Mouse (Mus musculus): ENCODE measurements at regions not wholly inside any gene's neighbourhood (a gene's known extent, or its start where the extent isn't known, plus 50 kb on each side); places are given as distances from the start of the nearest gene placed in this dataset.
"Not testable (repeated sequence)": the region's sequence is repeated elsewhere in the genome, so short reads cannot be mapped to it uniquely, and the experiment has no call there.

GRCm38 (mm10) chr3:8142190-8142589 is 1467.7 kb downstream of the Zfp704 start:
- H3K4me3 ChIP-seq, result no peak overlapping the region
- no peaks in the 10 kb centered on the region for H3K27me3 ChIP-seq
- no peaks in the 10 kb centered on the region for H3K4me1 ChIP-seq
- peaks cover 4% of the 10 kb centered on the region for H3K9me3 ChIP-seq (replicated peaks)
- no peak overlapping the region for H3K4me2 ChIP-seq
- no peak overlapping the region for H3K27ac ChIP-seq
- 76% methylated on average over 3 of the region's 3 CpGs for WGBS
- peak; percentile 85 for ATAC-seq
- no peak overlapping the region for H3K9ac ChIP-seq
- H3K36me3 ChIP-seq (ENCODE audit: poor library complexity, severe bottlenecking), result no peaks in the 10 kb centered on the region

GRCm38 (mm10) chr3:8141664-8142084 is 1468.2 kb downstream of the Zfp704 start:
- Histone ChIP-seq H3K9me3 (replicated peaks) (no peaks in the 10 kb centered on the region), H3K4me2 (no peak overlapping the region), H3K4me1 (no peaks in the 10 kb centered on the region), H3K36me3 (ENCODE audit: poor library complexity, severe bottlenecking) (no peaks in the 10 kb centered on the region), H3K27me3 (no peaks in the 10 kb centered on the region), H3K27ac (peak overlapping the region; percentile 44; the same call in 1 of the 2 replicates), H3K9ac (no peak overlapping the region), H3K4me3 (no peak overlapping the region)
- peak; percentile 65 for ATAC-seq
- WGBS, result 74% methylated on average over 2 of the region's 2 CpGs

- not testable (repeated sequence) for H3K27me3 ChIP-seq; H3K9ac ChIP-seq; H3K4me1 ChIP-seq; H3K9me3 ChIP-seq (replicated peaks); H3K4me2 ChIP-seq; H3K27ac ChIP-seq; H3K36me3 ChIP-seq (ENCODE audit: poor library complexity, severe bottlenecking); H3K4me3 ChIP-seq; ATAC-seq
- WGBS, result 47% methylated on average over 1 of the region's 1 CpGs
Measured at GRCm38 (mm10) chr3:8123641-8124040, 1486.2 kb downstream of the Zfp704 start.

GRCm38 (mm10) chr3:8123141-8123540 is 1486.7 kb downstream of the Zfp704 start:
- WGBS, result 52% methylated on average over 3 of the region's 3 CpGs

GRCm38 (mm10) chr3:8098291-8098690 is 1478.0 kb upstream of the 1700008P02Rik start:
- Histone ChIP-seq H3K9ac (no peak overlapping the region), H3K4me1 (no peaks in the 10 kb centered on the region), H3K36me3 (ENCODE audit: poor library complexity, severe bottlenecking) (no peaks in the 10 kb centered on the region), H3K9me3 (replicated peaks) (no peaks in the 10 kb centered on the region), H3K27me3 (no peaks in the 10 kb centered on the region), H3K27ac (no peak overlapping the region), H3K4me2 (no peak overlapping the region), H3K4me3 (no peak overlapping the region)
- ATAC-seq, result no peak
- WGBS, result 81% methylated on average over 1 of the region's 1 CpGs

More at GRCm38 (mm10) chr3:8123141-8123540, 1486.7 kb downstream of the Zfp704 start:
- no peak overlapping the region for H3K4me3 ChIP-seq
- H3K27ac ChIP-seq, result no peak overlapping the region
- H3K27me3 ChIP-seq, result no peaks in the 10 kb centered on the region
- no peak overlapping the region for H3K4me2 ChIP-seq
- H3K36me3 ChIP-seq (ENCODE audit: poor library complexity, severe bottlenecking), result no peaks in the 10 kb centered on the region
- ATAC-seq, result no peak
- H3K4me1 ChIP-seq, result no peaks in the 10 kb centered on the region
- no peaks in the 10 kb centered on the region for H3K9me3 ChIP-seq (replicated peaks)
- no peak overlapping the region for H3K9ac ChIP-seq

- no peaks in the 10 kb centered on the region for H3K27me3 ChIP-seq
- no peaks in the 10 kb centered on the region for H3K9me3 ChIP-seq (replicated peaks)
- H3K36me3 ChIP-seq (ENCODE audit: poor library complexity, severe bottlenecking), result no peaks in the 10 kb centered on the region
- WGBS, result 78% methylated on average over 2 of the region's 2 CpGs
- no peak overlapping the region for H3K9ac ChIP-seq
- H3K4me2 ChIP-seq, result no peak overlapping the region
- H3K27ac ChIP-seq, result no peak overlapping the region
- no peak overlapping the region for H3K4me3 ChIP-seq
- no peak for ATAC-seq
- no peaks in the 10 kb centered on the region for H3K4me1 ChIP-seq
Measured at GRCm38 (mm10) chr3:8084749-8085148, 1464.5 kb upstream of the 1700008P02Rik start.

- Histone ChIP-seq H3K27me3 (no peaks in the 10 kb centered on the region), H3K4me2 (no peak overlapping the region), H3K9me3 (replicated peaks) (no peaks in the 10 kb centered on the region), H3K9ac (no peak overlapping the region), H3K4me3 (no peak overlapping the region), H3K27ac (no peak overlapping the region), H3K36me3 (ENCODE audit: poor library complexity, severe bottlenecking) (no peaks in the 10 kb centered on the region), H3K4me1 (no peaks in the 10 kb centered on the region)
- ATAC-seq, result no peak
Measured at GRCm38 (mm10) chr3:8053711-8054110, 1433.5 kb upstream of the 1700008P02Rik start.

GRCm38 (mm10) chr3:8051167-8051566 is 1430.9 kb upstream of the 1700008P02Rik start:
- Histone ChIP-seq H3K9ac (no peak overlapping the region), H3K36me3 (ENCODE audit: poor library complexity, severe bottlenecking) (no peaks in the 10 kb centered on the region), H3K4me3 (no peak overlapping the region), H3K4me1 (no peaks in the 10 kb centered on the region), H3K27ac (no peak overlapping the region), H3K4me2 (no peak overlapping the region), H3K9me3 (replicated peaks) (no peaks in the 10 kb centered on the region), H3K27me3 (no peaks in the 10 kb centered on the region)
- ATAC-seq, result no peak
- 90% methylated on average over 4 of the region's 4 CpGs for WGBS

- ATAC-seq, result no peak
- no peak overlapping the region for H3K4me2 ChIP-seq
- H3K27ac ChIP-seq, result no peak overlapping the region
- no peaks in the 10 kb centered on the region for H3K27me3 ChIP-seq
- WGBS, result 71% methylated on average over 1 of the region's 1 CpGs
- H3K9me3 ChIP-seq (replicated peaks), result no peaks in the 10 kb centered on the region
- no peak overlapping the region for H3K4me3 ChIP-seq
- no peaks in the 10 kb centered on the region for H3K4me1 ChIP-seq
- no peaks in the 10 kb centered on the region for H3K36me3 ChIP-seq (ENCODE audit: poor library complexity, severe bottlenecking)
- H3K9ac ChIP-seq, result no peak overlapping the region
Measured at GRCm38 (mm10) chr3:8049706-8050105, 1429.5 kb upstream of the 1700008P02Rik start.

- no peak for ATAC-seq
- no peaks in the 10 kb centered on the region for H3K9me3 ChIP-seq (replicated peaks)
- H3K27ac ChIP-seq, result no peak overlapping the region
- H3K36me3 ChIP-seq (ENCODE audit: poor library complexity, severe bottlenecking), result no peaks in the 10 kb centered on the region
- no peak overlapping the region for H3K4me3 ChIP-seq
- no peak overlapping the region for H3K9ac ChIP-seq
- no peaks in the 10 kb centered on the region for H3K27me3 ChIP-seq
- H3K4me1 ChIP-seq, result no peaks in the 10 kb centered on the region
- no peak overlapping the region for H3K4me2 ChIP-seq
- WGBS, result 64% methylated on average over 3 of the region's 3 CpGs
Measured at GRCm38 (mm10) chr3:8046348-8046747, 1426.1 kb upstream of the 1700008P02Rik start.

- no peak overlapping the region for H3K27ac ChIP-seq
- no peak overlapping the region for H3K4me2 ChIP-seq
- peaks cover 4% of the 10 kb centered on the region; the same call in 1 of the 2 replicates for H3K4me1 ChIP-seq
- peak; percentile 53; the same call in 1 of the 2 replicates for ATAC-seq
- H3K9ac ChIP-seq, result no peak overlapping the region
- WGBS, result 63% methylated on average over 1 of the region's 1 CpGs
- H3K27me3 ChIP-seq, result no peaks in the 10 kb centered on the region
- no peaks in the 10 kb centered on the region for H3K36me3 ChIP-seq (ENCODE audit: poor library complexity, severe bottlenecking)
- H3K9me3 ChIP-seq (replicated peaks), result no peaks in the 10 kb centered on the region
- H3K4me3 ChIP-seq, result no peak overlapping the region
Measured at GRCm38 (mm10) chr3:8036697-8037096, 1416.5 kb upstream of the 1700008P02Rik start.

GRCm38 (mm10) chr3:8035091-8035729 is 1415.0 kb upstream of the 1700008P02Rik start:
- no peaks in the 10 kb centered on the region for H3K36me3 ChIP-seq (ENCODE audit: poor library complexity, severe bottlenecking)

More at GRCm38 (mm10) chr3:8035091-8035729, 1415.0 kb upstream of the 1700008P02Rik start:
- H3K4me2 ChIP-seq, result no peak overlapping the region
- H3K4me1 ChIP-seq, result peaks cover 4% of the 10 kb centered on the region; the same call in 1 of the 2 replicates
- H3K9me3 ChIP-seq (replicated peaks), result no peaks in the 10 kb centered on the region
- H3K27ac ChIP-seq, result no peak overlapping the region
- no peaks in the 10 kb centered on the region for H3K27me3 ChIP-seq
- H3K9ac ChIP-seq, result no peak overlapping the region
- WGBS, result 85% methylated on average over 14 of the region's 14 CpGs
- no peak for ATAC-seq
- H3K4me3 ChIP-seq, result no peak overlapping the region
